Mouse (Mus musculus) macrophage (primary cell): ENCODE results near the gene Cog8. TPM values are rescaled to one million over a fixed set of nuclear protein-coding genes. Genes with fewer than 3 reads are reported as not detected.
A peak's percentile ranks its signal among the peaks of the same experiment; 100 is the strongest.

Experiments
- H3K27ac ChIP-seq: fragments of 350-480 bp; formaldehyde crosslinking; 2 replicates; pipeline ENCODE4 v1.9.0; 2021
- H3K36me3 ChIP-seq: fragments of 350-480 bp; formaldehyde crosslinking; 2 replicates; pipeline ENCODE4 v1.9.0; 2021; ENCODE audit errors: inconsistent target
- H3K4me3 ChIP-seq: fragments of 350-480 bp; formaldehyde crosslinking; 2 replicates; pipeline ENCODE4 v1.9.0; 2021; ENCODE audit errors: inconsistent target
- H3K79me2 ChIP-seq: fragments of 350-480 bp; formaldehyde crosslinking; 2 replicates; pipeline ENCODE4 v1.9.0; 2021; ENCODE audit errors: inconsistent target
- WGBS: methylation state at CpG from one replicate; pipeline ENCODE4 v1.1.7; 2026; ENCODE audit warnings: inconsistent platforms; ENCODE audit not compliant: missing documents; 5-methylcytosine and 5-hydroxymethylcytosine counted together
- polyA plus RNA-seq: library from polyadenylated mRNA; stranded (reverse); fragments of 250-400 nt; gene quantifications from 3 replicates; pipeline ENCODE4 v1.2.4, GENCODE M21; 2018; ENCODE audit warnings: inconsistent platforms
- total RNA-seq, 78 experiments: library from RNA; depleted of rRNA; stranded (reverse); fragments of 250-400 nt; gene quantifications; 1 replicate in 9 of 78; 2 replicates in 24 of 78; 3 replicates in 43 of 78; 4 replicates in 2 of 78; pipeline ENCODE4 v1.2.4; 2018; ENCODE audit warnings: inconsistent platforms in 56 of 78

The Cog8 gene
- total RNA-seq (2018; cell fraction: chromatin; rRNA removed): 10 to 100 TPM in 22 of 26 experiments, 1 to 10 TPM in 4; 5.5 to 32.1 (median 16.3) TPM
- total RNA-seq (2018; cell fraction: cytosol; rRNA removed): 10 to 100 TPM; 10.7 to 25.2 (median 21.5) TPM
- total RNA-seq (2018; cell fraction: nucleus; rRNA removed): 10 to 100 TPM in 25 of 26 experiments, 1 to 10 TPM in 1; 9.6 to 38.0 (median 19.5) TPM
- 19.3 to 23.9 TPM (median 20.0 TPM) in 3 replicates for polyA plus RNA-seq

- H3K27ac ChIP-seq: peak within 1 kb of the TSS; percentile 36
- H3K4me3 ChIP-seq: peak within 1 kb of the TSS; percentile 92
- H3K36me3 ChIP-seq: peaks cover 27% of the 10 kb centered on the region
- peaks cover 67% of the 10 kb centered on the region for H3K79me2 ChIP-seq
- WGBS: 1% methylated on average over 83 of the region's 88 CpGs
Measured at GRCm38 (mm10) chr8:107056076-107056972, at the start of gene Cog8, which contains the start of gene Nip7. TSS of gene Cog8 (minus strand) at chr8:107056689. TSS of gene Nip7 (plus strand) at chr8:107056877.

GRCm38 (mm10) chr8:107104547-107104946, 48.1 kb upstream of the Cog8 start:
- WGBS: 30% methylated on average over 4 of the region's 4 CpGs
- Histone ChIP-seq H3K4me3 (no peak overlapping the region), H3K36me3 (no peaks in the 10 kb centered on the region), H3K27ac (no peak overlapping the region), H3K79me2 (no peaks in the 10 kb centered on the region)

- Histone ChIP-seq H3K27ac (no peak overlapping the region), H3K79me2 (peaks cover 1% of the 10 kb centered on the region; the same call in 1 of the 2 replicates), H3K36me3 (no peaks in the 10 kb centered on the region), H3K4me3 (no peak overlapping the region)
- 74% methylated on average over 2 of the region's 2 CpGs for WGBS
Measured at GRCm38 (mm10) chr8:107100635-107101034, 44.1 kb upstream of the Cog8 start.

- Histone ChIP-seq H3K4me3 (peak within 1 kb of the TSS; percentile 82), H3K36me3 (peaks cover 6% of the 10 kb centered on the region; the same call in 1 of the 2 replicates), H3K27ac (peak within 1 kb of the TSS; percentile 72), H3K79me2 (peaks cover 42% of the 10 kb centered on the region)
- WGBS: 6% methylated on average over 30 of the region's 39 CpGs
Measured at GRCm38 (mm10) chr8:107096366-107097036, 40.0 kb upstream of the Cog8 start, which contains the start of gene Terf2. TSS of gene Terf2 (minus strand) at chr8:107096547.

- H3K27ac ChIP-seq: peak overlapping the region; percentile 72
- peaks cover 48% of the 10 kb centered on the region for H3K79me2 ChIP-seq
- peak overlapping the region; percentile 82 for H3K4me3 ChIP-seq
- under 1% methylated on average over 53 of the region's 53 CpGs for WGBS
- H3K36me3 ChIP-seq: peaks cover 8% of the 10 kb centered on the region; the same call in 1 of the 2 replicates
Measured at GRCm38 (mm10) chr8:107095717-107096365, 39.4 kb upstream of the Cog8 start.

DNA sequence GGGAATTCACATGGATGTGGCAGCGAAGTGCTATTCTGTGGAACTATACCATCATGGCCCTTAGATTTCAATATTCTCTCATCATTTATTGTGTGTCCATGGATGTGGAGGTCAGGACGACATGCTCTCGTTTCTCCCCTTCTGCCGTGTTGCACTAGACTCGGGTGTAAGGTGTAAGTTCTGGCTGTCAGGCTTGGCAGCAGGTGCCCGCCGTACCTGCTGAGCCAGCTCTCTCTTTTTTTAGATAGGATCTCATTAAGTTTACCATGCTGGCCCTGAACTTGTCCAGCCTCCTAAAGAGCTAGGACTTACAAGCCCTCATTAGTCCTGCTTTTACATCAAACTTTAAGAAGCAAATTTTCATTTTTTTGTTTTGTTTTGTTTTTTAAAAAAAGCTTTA, 34.0 kb upstream of the Cog8 start:
- peaks cover 93% of the 10 kb centered on the region for H3K79me2 ChIP-seq
- H3K36me3 ChIP-seq: peaks cover 13% of the 10 kb centered on the region; the same call in 1 of the 2 replicates
- no peak overlapping the region for H3K27ac ChIP-seq
- H3K4me3 ChIP-seq: no peak overlapping the region
- 86% methylated on average over 7 of the region's 7 CpGs for WGBS

GRCm38 (mm10) chr8:107088526-107089063, 32.1 kb upstream of the Cog8 start:
- no peak overlapping the region for H3K4me3 ChIP-seq
- H3K27ac ChIP-seq: no peak overlapping the region
- WGBS: 90% methylated on average over 4 of the region's 5 CpGs
- H3K79me2 ChIP-seq: peaks cover 75% of the 10 kb centered on the region
- peaks cover 13% of the 10 kb centered on the region; the same call in 1 of the 2 replicates for H3K36me3 ChIP-seq

GRCm38 (mm10) chr8:107086018-107086417, 29.5 kb upstream of the Cog8 start:
- Histone ChIP-seq H3K79me2 (peaks cover 50% of the 10 kb centered on the region), H3K27ac (no peak overlapping the region), H3K4me3 (no peak overlapping the region), H3K36me3 (peaks cover 21% of the 10 kb centered on the region; the same call in 1 of the 2 replicates)
- 89% methylated on average over 5 of the region's 5 CpGs for WGBS

- Histone ChIP-seq H3K36me3 (peaks cover 21% of the 10 kb centered on the region), H3K4me3 (no peak overlapping the region), H3K27ac (no peak overlapping the region), H3K79me2 (peaks cover 43% of the 10 kb centered on the region)
- WGBS: 97% methylated on average over 17 of the region's 17 CpGs
Measured at GRCm38 (mm10) chr8:107085358-107085757, 28.9 kb upstream of the Cog8 start.

DNA sequence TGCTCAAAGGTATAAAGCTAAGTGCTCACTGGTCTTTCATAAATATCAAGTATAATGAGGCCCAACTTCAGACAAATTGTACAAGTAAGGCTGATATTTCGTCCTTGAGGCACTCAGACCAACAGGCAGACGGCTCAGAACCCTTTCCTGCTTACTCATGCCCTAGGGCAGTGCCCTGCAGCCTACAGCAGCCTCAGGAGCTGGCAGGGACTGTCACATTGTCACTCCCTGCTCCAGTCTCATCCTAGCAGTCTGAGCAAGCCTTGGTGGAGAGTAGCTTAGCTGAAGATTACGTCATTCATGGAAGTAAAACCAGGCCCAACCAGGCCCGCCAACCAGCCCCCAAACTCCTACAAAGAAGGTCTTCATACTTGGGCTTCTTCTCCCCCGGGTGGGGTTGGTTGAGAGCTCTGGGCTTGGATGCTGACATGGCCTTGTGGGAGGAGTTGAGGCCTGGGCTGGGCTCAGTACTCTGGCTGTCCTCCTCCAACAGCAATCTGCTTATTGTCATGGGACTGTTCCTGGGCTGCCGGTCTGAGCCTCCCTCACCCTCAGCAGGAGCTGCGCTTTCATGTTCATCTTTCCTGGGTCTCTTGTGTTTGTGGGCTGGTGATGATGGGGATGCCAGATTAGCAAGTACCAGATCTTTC, 19.9 kb upstream of the Cog8 start:
- Histone ChIP-seq H3K4me3 (no peak overlapping the region), H3K27ac (no peak overlapping the region), H3K36me3 (peaks cover 44% of the 10 kb centered on the region), H3K79me2 (no peaks in the 10 kb centered on the region)
- 90% methylated on average over 7 of the region's 7 CpGs for WGBS

DNA sequence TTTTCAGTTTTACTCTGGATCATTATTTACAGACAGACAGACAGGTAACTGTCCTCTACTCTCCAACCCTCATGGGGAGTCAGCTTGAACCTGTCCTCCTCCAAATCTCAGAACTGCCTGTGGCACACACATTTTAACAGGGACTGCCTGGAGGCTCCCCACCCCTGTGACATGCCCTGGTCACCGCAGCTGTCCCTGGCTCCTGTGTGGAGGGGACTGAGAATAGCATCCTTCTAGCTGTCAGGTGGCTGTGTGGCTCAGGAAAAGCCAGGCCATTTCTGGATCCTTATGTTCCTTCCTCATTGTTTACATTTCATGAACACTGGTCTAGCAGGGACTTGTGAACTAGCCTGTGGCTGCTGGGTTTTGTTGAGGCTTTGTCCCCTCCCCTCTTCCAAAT, 17.6 kb upstream of the Cog8 start:
- no peak overlapping the region for H3K27ac ChIP-seq
- WGBS: 90% methylated on average over 1 of the region's 1 CpGs
- H3K4me3 ChIP-seq: no peak overlapping the region
- H3K79me2 ChIP-seq: no peaks in the 10 kb centered on the region
- peaks cover 34% of the 10 kb centered on the region for H3K36me3 ChIP-seq

- Histone ChIP-seq H3K4me3 (no peak overlapping the region), H3K36me3 (peaks cover 32% of the 10 kb centered on the region), H3K79me2 (no peaks in the 10 kb centered on the region), H3K27ac (no peak overlapping the region)
- 78% methylated on average over 4 of the region's 4 CpGs for WGBS
Measured at GRCm38 (mm10) chr8:107073706-107074105, 17.2 kb upstream of the Cog8 start.
